Mouse (Mus musculus) megakaryocyte, embryonic 14.5 days (primary cell): ENCODE measurements at regions not wholly inside any gene's neighbourhood (a gene's known extent, or its start where the extent isn't known, plus 50 kb on each side); places are given as distances from the start of the nearest gene placed in this dataset.

ENCODE experiments used
- FLI1 ChIP-seq: IDR thresholded peaks from 2 replicates; pipeline ENCODE4 v1.6.1; 2012; ENCODE audit warnings: low read length, inconsistent platforms, mixed read lengths
- GATA1 ChIP-seq: IDR thresholded peaks from 3 replicates; pipeline ENCODE4 v1.6.1; 2012; ENCODE audit warnings: mixed read lengths, low read length, inconsistent platforms, borderline replicate concordance

GRCm38 (mm10) chr19:56019143-56019542 is 267.8 kb upstream of the Habp2 start:
- TF ChIP-seq GATA1 (no peak), FLI1 (no peak)
